Mouse (Mus musculus): ENCODE measurements around the gene H2-Aa. TPM values are rescaled to one million over a fixed set of nuclear protein-coding genes. Genes with fewer than 3 reads are reported as not detected.

H2-Aa gene
- polyA plus RNA-seq, 1 experiment from 2014 or later: 20.6 TPM

DNA sequence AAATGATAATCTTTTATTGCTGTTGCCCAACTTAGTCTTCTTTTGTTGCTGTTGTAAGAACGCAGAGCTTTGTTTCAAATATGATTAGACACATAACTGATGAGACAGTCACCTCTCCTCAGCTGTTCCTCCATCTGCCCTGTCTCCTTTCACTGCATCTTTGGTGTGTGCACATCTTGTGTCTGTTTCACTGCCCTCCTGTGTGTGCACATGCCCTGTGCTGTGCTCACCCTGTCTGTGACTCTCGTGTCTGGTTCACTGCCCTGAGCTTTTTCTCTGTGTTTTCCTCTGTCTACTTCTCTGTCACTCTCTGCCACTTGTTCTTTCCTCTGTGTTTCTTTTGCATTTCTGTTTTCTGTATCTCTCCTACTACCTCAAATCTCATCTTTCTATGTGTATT lies 17.4 kb downstream of the H2-Aa start:
- Histone ChIP-seq H3K9ac (replicated peaks; ENCODE audit: low read depth) (no peak overlapping the region), H3K4me2 (replicated peaks; ENCODE audit: low read depth, low read length) (no peak overlapping the region), H3K27ac (ENCODE audit: low read length) (no peak overlapping the region), H3K27me3 (replicated peaks; ENCODE audit: insufficient read depth, low read length) (peaks cover 2% of the 10 kb centered on the region; the same call in 1 of the 2 replicates), H3K36me3 (ENCODE audit: insufficient read depth, low read length) (no peaks in the 10 kb centered on the region), H3K4me1 (ENCODE audit: insufficient read depth, low read depth, low read length) (no peaks in the 10 kb centered on the region), H3K4me3 (ENCODE audit: low read depth, low read length) (no peak overlapping the region), H3K9me3 (ENCODE audit: low read length) (no peaks in the 10 kb centered on the region)
- TF ChIP-seq EP300 (IDR thresholded peaks at IDR 0.05) (no peak), CTCF (IDR thresholded peaks at IDR 0.05) (no peak)
- DNase-seq (ENCODE audit: low spot score) (no peak), ATAC-seq (no peak)
- 78% methylated on average over 2 of the region's 2 CpGs for WGBS

DNA sequence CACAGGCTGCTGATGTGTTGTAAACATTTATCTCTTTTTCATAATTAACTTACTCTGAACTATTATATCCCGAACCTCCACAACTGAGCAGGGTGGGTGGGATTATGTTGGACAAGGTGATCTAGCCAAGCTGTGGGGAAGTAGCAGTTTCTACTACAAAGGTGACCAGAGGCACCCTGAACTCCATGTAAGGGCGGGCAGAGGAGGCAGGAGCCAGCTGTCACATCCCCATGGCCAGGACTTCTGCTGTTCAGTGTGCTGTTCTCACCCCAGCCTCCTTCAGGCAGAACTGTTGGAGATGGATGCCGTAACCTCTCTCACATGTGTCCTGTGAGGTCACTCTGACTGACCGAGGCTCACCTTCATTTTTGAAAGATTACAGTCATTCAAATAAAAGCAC lies 17.8 kb downstream of the H2-Aa start:
- Histone ChIP-seq H3K27ac (ENCODE audit: low read length) (no peak overlapping the region), H3K27me3 (replicated peaks; ENCODE audit: insufficient read depth, low read length) (peaks cover 6% of the 10 kb centered on the region), H3K4me3 (ENCODE audit: low read depth, low read length) (no peak overlapping the region), H3K36me3 (ENCODE audit: insufficient read depth, low read length) (no peaks in the 10 kb centered on the region), H3K4me2 (replicated peaks; ENCODE audit: low read depth, low read length) (no peak overlapping the region), H3K9ac (replicated peaks; ENCODE audit: low read depth) (no peak overlapping the region), H3K4me1 (ENCODE audit: insufficient read depth, low read depth, low read length) (no peaks in the 10 kb centered on the region), H3K9me3 (ENCODE audit: low read length) (no peaks in the 10 kb centered on the region)
- TF ChIP-seq EP300 (IDR thresholded peaks at IDR 0.05) (no peak), CTCF (IDR thresholded peaks at IDR 0.05) (no peak)
- ATAC-seq (no peak), DNase-seq (ENCODE audit: low spot score) (no peak)
- 64% methylated on average over 4 of the region's 4 CpGs for WGBS

DNA sequence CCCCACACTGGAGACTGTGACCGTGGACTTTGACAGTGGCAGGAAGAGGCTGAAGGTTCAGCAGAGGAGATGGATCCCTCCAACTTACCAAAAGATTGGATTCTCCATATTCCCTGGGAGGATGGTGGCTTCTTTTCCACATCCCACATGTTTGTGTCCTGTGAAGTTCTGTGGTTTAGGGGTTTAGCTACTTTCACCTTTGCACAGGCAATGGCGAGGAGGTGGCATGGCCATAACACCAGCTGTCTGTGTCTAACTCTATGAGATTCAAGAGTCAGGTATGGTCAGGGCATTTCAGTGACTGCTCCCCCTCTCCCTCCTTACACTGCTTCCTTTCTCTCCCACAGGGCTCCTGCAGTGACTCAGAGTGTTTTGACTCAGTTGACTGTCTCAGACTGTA lies 18.9 kb downstream of the H2-Aa start:
- DNase-seq (ENCODE audit: low spot score) (no peak), ATAC-seq (no peak)
- H3K27ac ChIP-seq (ENCODE audit: low read length): no peak overlapping the region
- no peak overlapping the region for H3K9ac ChIP-seq (replicated peaks; ENCODE audit: low read depth)
- H3K4me3 ChIP-seq (ENCODE audit: low read depth, low read length): no peak overlapping the region
- WGBS: 84% methylated on average over 2 of the region's 2 CpGs
- no peaks in the 10 kb centered on the region for H3K9me3 ChIP-seq (ENCODE audit: low read length)
- H3K4me1 ChIP-seq (ENCODE audit: insufficient read depth, low read depth, low read length): peaks cover 6% of the 10 kb centered on the region
- no peak for TF ChIP-seq CTCF (IDR thresholded peaks at IDR 0.05)
- TF ChIP-seq EP300 (IDR thresholded peaks at IDR 0.05): no peak
- H3K27me3 ChIP-seq (replicated peaks; ENCODE audit: insufficient read depth, low read length): peaks cover 15% of the 10 kb centered on the region
- H3K4me2 ChIP-seq (replicated peaks; ENCODE audit: low read depth, low read length): no peak overlapping the region
- H3K36me3 ChIP-seq (ENCODE audit: insufficient read depth, low read length): no peaks in the 10 kb centered on the region

DNA sequence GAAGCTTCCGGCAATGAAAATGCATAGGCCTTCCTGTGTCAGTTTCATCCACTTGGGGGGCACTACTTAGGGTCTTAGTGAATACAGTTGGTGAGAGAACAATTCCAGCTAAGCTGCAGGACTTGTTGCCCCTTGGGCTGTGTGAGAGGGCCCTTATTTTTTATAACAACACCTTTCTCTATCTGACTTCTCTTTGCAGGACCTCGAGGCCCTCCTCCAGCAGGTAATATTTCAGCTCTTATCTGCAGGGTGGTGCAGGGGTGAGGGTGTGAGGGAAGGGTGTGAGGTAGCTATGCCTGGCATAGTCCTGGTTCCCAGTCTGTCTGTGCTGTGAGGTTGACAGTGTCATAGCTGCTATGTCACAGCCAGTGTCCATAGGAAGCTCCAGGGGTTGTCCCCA lies 19.4 kb downstream of the H2-Aa start:
- DNase-seq (ENCODE audit: low spot score): no peak
- ATAC-seq: no peak
- H3K27me3 ChIP-seq (replicated peaks; ENCODE audit: insufficient read depth, low read length): peaks cover 15% of the 10 kb centered on the region
- H3K4me3 ChIP-seq (ENCODE audit: low read depth, low read length): no peak overlapping the region
- H3K27ac ChIP-seq (ENCODE audit: low read length): no peak overlapping the region
- H3K36me3 ChIP-seq (ENCODE audit: insufficient read depth, low read length): no peaks in the 10 kb centered on the region
- WGBS: 53% methylated on average over 2 of the region's 2 CpGs
- H3K4me1 ChIP-seq (ENCODE audit: insufficient read depth, low read depth, low read length): peaks cover 6% of the 10 kb centered on the region
- H3K4me2 ChIP-seq (replicated peaks; ENCODE audit: low read depth, low read length): no peak overlapping the region
- no peaks in the 10 kb centered on the region for H3K9me3 ChIP-seq (ENCODE audit: low read length)
- no peak for TF ChIP-seq CTCF (IDR thresholded peaks at IDR 0.05)
- TF ChIP-seq EP300 (IDR thresholded peaks at IDR 0.05): no peak
- no peak overlapping the region for H3K9ac ChIP-seq (replicated peaks; ENCODE audit: low read depth)

DNA sequence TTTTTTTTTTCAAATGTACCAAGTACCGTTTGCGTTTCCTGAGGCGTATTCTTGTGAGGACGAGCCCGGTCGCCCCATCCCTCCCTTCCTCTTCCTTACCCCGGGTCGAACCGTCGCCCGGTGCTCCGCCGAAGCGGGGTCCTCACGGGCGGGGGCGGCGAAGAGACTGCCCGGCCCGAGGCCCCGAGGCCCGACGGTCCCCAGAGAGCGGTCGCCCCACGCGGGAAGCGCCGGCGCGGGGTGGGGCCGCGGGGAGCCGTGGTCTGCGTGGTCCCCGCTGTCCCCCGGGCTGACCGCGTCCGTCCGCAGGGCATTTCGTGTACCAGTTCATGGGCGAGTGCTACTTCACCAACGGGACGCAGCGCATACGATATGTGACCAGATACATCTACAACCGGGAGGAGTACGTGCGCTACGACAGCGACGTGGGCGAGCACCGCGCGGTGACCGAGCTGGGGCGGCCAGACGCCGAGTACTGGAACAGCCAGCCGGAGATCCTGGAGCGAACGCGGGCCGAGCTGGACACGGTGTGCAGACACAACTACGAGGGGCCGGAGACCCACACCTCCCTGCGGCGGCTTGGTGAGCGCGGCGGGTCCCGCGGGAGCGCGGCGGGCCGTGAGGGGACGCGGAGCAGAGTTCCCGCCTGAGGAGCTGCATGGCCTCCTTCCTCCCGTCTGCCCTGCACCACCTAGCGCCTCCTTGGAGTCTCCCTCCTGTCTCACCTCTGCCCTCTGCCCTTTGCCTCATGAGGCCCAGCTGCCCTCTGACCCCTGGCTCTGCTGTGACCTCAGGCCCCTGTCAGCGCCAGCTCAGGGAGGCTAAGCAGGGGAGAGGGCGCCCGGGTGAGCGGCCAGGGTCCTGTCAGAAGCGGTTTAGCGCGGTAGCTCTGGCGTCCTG lies 22.9 kb downstream of the H2-Aa start:
- Histone ChIP-seq H3K27me3 (replicated peaks; ENCODE audit: insufficient read depth, low read length) (peaks cover 21% of the 10 kb centered on the region), H3K4me3 (ENCODE audit: low read depth, low read length) (peak overlapping the region; percentile 45), H3K9me3 (ENCODE audit: low read length) (no peaks in the 10 kb centered on the region), H3K4me2 (replicated peaks; ENCODE audit: low read depth, low read length) (peak overlapping the region; percentile 78), H3K4me1 (ENCODE audit: insufficient read depth, low read depth, low read length) (peaks cover 6% of the 10 kb centered on the region), H3K27ac (ENCODE audit: low read length) (no peak overlapping the region), H3K36me3 (ENCODE audit: insufficient read depth, low read length) (no peaks in the 10 kb centered on the region), H3K9ac (replicated peaks; ENCODE audit: low read depth) (no peak overlapping the region)
- DNase-seq (ENCODE audit: low spot score) (no peak), ATAC-seq (peak; percentile 11; the same call in 1 of the 2 replicates)
- no peak for TF ChIP-seq EP300 (IDR thresholded peaks at IDR 0.05)
- TF ChIP-seq CTCF (IDR thresholded peaks at IDR 0.05): no peak
- 2% methylated on average over 78 of the region's 93 CpGs for WGBS

DNA sequence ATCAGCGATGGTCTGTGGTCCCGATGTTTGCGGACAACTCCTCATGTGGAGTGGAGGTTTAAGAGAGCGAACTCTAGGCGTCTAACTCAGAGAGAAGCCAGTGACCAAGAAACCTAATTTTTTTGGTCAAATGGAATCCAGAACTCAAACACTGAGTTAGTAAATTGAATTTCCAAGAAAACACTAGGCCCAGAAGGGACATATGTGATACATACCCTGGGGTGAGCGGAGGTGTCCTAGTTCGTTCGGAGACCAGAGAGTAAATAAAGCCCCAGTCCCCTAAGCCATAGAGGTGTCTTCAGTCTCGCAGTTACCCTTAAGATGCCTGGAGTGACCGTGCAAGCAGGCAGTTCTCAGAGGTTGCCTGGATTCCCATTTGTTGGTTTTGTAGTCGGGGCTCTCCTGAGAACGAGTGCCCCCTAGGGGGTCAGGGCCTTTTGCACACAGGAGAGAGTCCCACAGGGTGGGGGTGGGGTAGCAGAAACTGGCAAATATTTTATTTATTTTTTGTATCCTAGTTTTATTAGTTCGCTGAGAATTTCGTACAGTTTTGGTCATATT lies 23.7 kb downstream of the H2-Aa start:
- H3K4me3 ChIP-seq (ENCODE audit: low read depth, low read length): peak overlapping the region; percentile 45; the same call in 1 of the 2 replicates
- peaks cover 21% of the 10 kb centered on the region for H3K27me3 ChIP-seq (replicated peaks; ENCODE audit: insufficient read depth, low read length)
- H3K9me3 ChIP-seq (ENCODE audit: low read length): no peaks in the 10 kb centered on the region
- ATAC-seq: no peak
- H3K4me2 ChIP-seq (replicated peaks; ENCODE audit: low read depth, low read length): peak overlapping the region; percentile 78
- H3K4me1 ChIP-seq (ENCODE audit: insufficient read depth, low read depth, low read length): peaks cover 6% of the 10 kb centered on the region
- DNase-seq (ENCODE audit: low spot score): no peak
- no peaks in the 10 kb centered on the region for H3K36me3 ChIP-seq (ENCODE audit: insufficient read depth, low read length)
- TF ChIP-seq CTCF (IDR thresholded peaks at IDR 0.05) (peak; percentile 27), EP300 (IDR thresholded peaks at IDR 0.05) (no peak)
- no peak overlapping the region for H3K27ac ChIP-seq (ENCODE audit: low read length)
- no peak overlapping the region for H3K9ac ChIP-seq (replicated peaks; ENCODE audit: low read depth)
- 6% methylated on average over 14 of the region's 14 CpGs for WGBS

All from lung, postnatal 0 days (tissue).